Mouse (Mus musculus) small intestine, adult 2 months (tissue): ENCODE results near the gene BC051665.

ENCODE experiments used
- CTCF ChIP-seq: fragments of 200-500 bp; IDR thresholded peaks from 2 replicates; pipeline ENCODE4 v1.5.1; 2012; ENCODE audit warnings: low read depth, mild to moderate bottlenecking, control low read depth, inconsistent platforms, low read length, moderate library complexity, mixed read lengths; ENCODE audit not compliant: insufficient replicate concordance, insufficient read length; ENCODE audit errors: extremely low read depth
- POLR2A ChIP-seq: fragments of 200-500 bp; IDR thresholded peaks from 2 replicates; pipeline ENCODE4 v1.6.1; 2012; ENCODE audit warnings: low read depth, mild to moderate bottlenecking, control low read depth, inconsistent platforms, low read length, moderate library complexity

GRCm38 (mm10) chr13:60750930-60751329, 35.2 kb downstream of the BC051665 start:
- TF ChIP-seq POLR2A (no peak), CTCF (no peak)
